Mouse (Mus musculus): ENCODE results near the gene Ddx23.
A peak's percentile ranks its signal among the peaks of the same experiment; 100 is the strongest.

Ddx23 gene

GRCm38 (mm10) chr15:98662567-98663545 is at the start of gene Ddx23:
Gene Ddx23, minus strand, starts transcription at chr15:98662894.
- DNase-seq (ENCODE audit: inconsistent ontology term): peak; percentile 96

- no peak for DNase-seq (ENCODE audit: inconsistent ontology term)
Measured at GRCm38 (mm10) chr15:98710442-98710841, 47.7 kb upstream of the Ddx23 start.

GRCm38 (mm10) chr15:98707766-98708372 is 45.2 kb upstream of the Ddx23 start, which contains the start of gene Ccdc65:
Gene Ccdc65, plus strand, starts transcription at chr15:98708207.
- peak; percentile 82 for DNase-seq (ENCODE audit: inconsistent ontology term)

GRCm38 (mm10) chr15:98704312-98704711 is 41.6 kb upstream of the Ddx23 start:
- DNase-seq (ENCODE audit: inconsistent ontology term): no peak

GRCm38 (mm10) chr15:98699190-98700105 is 36.8 kb upstream of the Ddx23 start:
- DNase-seq (ENCODE audit: inconsistent ontology term): peak; percentile 88

GRCm38 (mm10) chr15:98696216-98696615 is 33.5 kb upstream of the Ddx23 start:
- DNase-seq (ENCODE audit: inconsistent ontology term): no peak

GRCm38 (mm10) chr15:98695726-98696125 is 33.0 kb upstream of the Ddx23 start:
- no peak for DNase-seq (ENCODE audit: inconsistent ontology term)

- DNase-seq (ENCODE audit: inconsistent ontology term): peak; percentile 95
Measured at GRCm38 (mm10) chr15:98692171-98692715, 29.5 kb upstream of the Ddx23 start.

- DNase-seq (ENCODE audit: inconsistent ontology term): no peak
Measured at GRCm38 (mm10) chr15:98691486-98692147, 28.9 kb upstream of the Ddx23 start.

GRCm38 (mm10) chr15:98689682-98690081 is 27.0 kb upstream of the Ddx23 start:
- DNase-seq (ENCODE audit: inconsistent ontology term): no peak

- DNase-seq (ENCODE audit: inconsistent ontology term): no peak
Measured at GRCm38 (mm10) chr15:98685926-98686325, 23.2 kb upstream of the Ddx23 start.

GRCm38 (mm10) chr15:98683746-98684145 is 21.1 kb upstream of the Ddx23 start:
- DNase-seq (ENCODE audit: inconsistent ontology term): no peak

- no peak for DNase-seq (ENCODE audit: inconsistent ontology term)
Measured at GRCm38 (mm10) chr15:98683177-98683576, 20.5 kb upstream of the Ddx23 start.

GRCm38 (mm10) chr15:98681633-98682032 is 18.9 kb upstream of the Ddx23 start:
- DNase-seq (ENCODE audit: inconsistent ontology term): no peak

GRCm38 (mm10) chr15:98680660-98681059 is 18.0 kb upstream of the Ddx23 start:
- no peak for DNase-seq (ENCODE audit: inconsistent ontology term)

- no peak for DNase-seq (ENCODE audit: inconsistent ontology term)
Measured at GRCm38 (mm10) chr15:98677977-98678376, 15.3 kb upstream of the Ddx23 start.

- DNase-seq (ENCODE audit: inconsistent ontology term): peak; percentile 93
Measured at GRCm38 (mm10) chr15:98676940-98677728, 14.4 kb upstream of the Ddx23 start, which contains the start of gene Rnd1. Gene Rnd1, minus strand, starts transcription at chr15:98677461.

GRCm38 (mm10) chr15:98676471-98676870 is 13.8 kb upstream of the Ddx23 start:
- peak; percentile 43 for DNase-seq (ENCODE audit: inconsistent ontology term)

- peak; percentile 21 for DNase-seq (ENCODE audit: inconsistent ontology term)
Measured at GRCm38 (mm10) chr15:98675634-98676250, 13.0 kb upstream of the Ddx23 start.

Measured in Muller cell, postnatal 12 days (primary cell).